9 mouse cellular contexts compared by ENCODE assay signal in genomic region chr5:28118531-28118925, GRCm38 (mm10). TPM values are rescaled to one million over a fixed set of nuclear protein-coding genes. Genes with fewer than 3 reads are reported as not detected.
A peak's percentile ranks its signal among the peaks of the same experiment; 100 is the strongest.
DNase-seq lines count a peak whose midpoint lies in the region; ATAC-seq lines count a peak whose summit lies in the region.
"Had no signal": no experiment of that assay in that cellular context is flagged by ENCODE, and none has a peak within 500 bp of the region (broad histone marks: within the 10 kb centered on the region; RNA-seq: fewer than 3 reads in every experiment).

No protein-coding gene starts in this region.

- no peak overlapping the region for H3K9ac ChIP-seq in heart, embryonic 15.5 days
- H3K9ac ChIP-seq in hindbrain, embryonic 16.5 days (ENCODE audit: low read depth, low read length), result no peak overlapping the region
- peak overlapping the region; percentile 37; the same call in 1 of the 2 replicates for H3K9ac ChIP-seq in midbrain, embryonic 15.5 days

- DNase-seq in heart, adult 9 months (ENCODE audit: low spot score in 2 of 2), result no peak
- DNase-seq in cerebellum, postnatal 36 days, result peak; percentile 35 to 49
- DNase-seq in adrenal gland, postnatal 14 days, result no peak
- DNase-seq in testis, postnatal 14 days (ENCODE audit: low spot score), result no peak
- no peak for DNase-seq in layer of hippocampus, adult 8-10 months (ENCODE audit: low spot score in 2 of 2)
- DNase-seq: spleen, adult 18-20 months had no signal

- peaks cover 75% of the 10 kb centered on the region for H3K27me3 ChIP-seq in heart, embryonic 15.5 days
- H3K27me3 ChIP-seq in hindbrain, embryonic 16.5 days (replicated peaks; ENCODE audit: control insufficient read depth, insufficient read depth, low read length), result peaks cover 35% of the 10 kb centered on the region
- H3K27me3 ChIP-seq in midbrain, embryonic 15.5 days (replicated peaks), result peaks cover 41% of the 10 kb centered on the region

- no peaks in the 10 kb centered on the region for H3K36me3 ChIP-seq in heart, embryonic 15.5 days
- no peaks in the 10 kb centered on the region for H3K36me3 ChIP-seq in hindbrain, embryonic 16.5 days (ENCODE audit: control insufficient read depth, insufficient read depth, low read length)
- no peaks in the 10 kb centered on the region for H3K36me3 ChIP-seq in midbrain, embryonic 15.5 days (replicated peaks)

- H3K4me3 ChIP-seq in heart, embryonic 15.5 days, result peak overlapping the region; percentile 38
- H3K4me3 ChIP-seq in hindbrain, embryonic 16.5 days (ENCODE audit: low read length), result peak overlapping the region; percentile 28
- H3K4me3 ChIP-seq in midbrain, embryonic 15.5 days, result peak overlapping the region; percentile 34

- no peak for ATAC-seq in heart, embryonic 15.5 days (replicated peaks; ENCODE audit: insufficient number of reproducible peaks, insufficient read depth, low FRiP score, low read depth)
- ATAC-seq in hindbrain, embryonic 16.5 days, result no peak
- no peak for ATAC-seq in midbrain, embryonic 15.5 days (replicated peaks)

- H3K9me3 ChIP-seq in heart, embryonic 15.5 days (replicated peaks), result no peaks in the 10 kb centered on the region
- H3K9me3 ChIP-seq in hindbrain, embryonic 16.5 days (ENCODE audit: control insufficient read depth, low read length), result no peaks in the 10 kb centered on the region
- H3K9me3 ChIP-seq in midbrain, embryonic 15.5 days, result no peaks in the 10 kb centered on the region

- H3K4me1 ChIP-seq in heart, embryonic 15.5 days (replicated peaks), result peaks cover 13% of the 10 kb centered on the region
- peaks cover 7% of the 10 kb centered on the region for H3K4me1 ChIP-seq in hindbrain, embryonic 16.5 days (ENCODE audit: control insufficient read depth, insufficient read depth, low read depth, low read length)
- H3K4me1 ChIP-seq in midbrain, embryonic 15.5 days, result peaks cover 22% of the 10 kb centered on the region

- 1% methylated on average over 19 of the region's 19 CpGs for WGBS in heart, embryonic 15.5 days
- under 1% methylated on average over 19 of the region's 19 CpGs for WGBS in hindbrain, embryonic 16.5 days
- under 1% methylated on average over 19 of the region's 19 CpGs for WGBS in midbrain, embryonic 15.5 days

- no peak overlapping the region for H3K27ac ChIP-seq in heart, embryonic 15.5 days
- H3K27ac ChIP-seq in hindbrain, embryonic 16.5 days (ENCODE audit: low read depth, low read length), result no peak overlapping the region
- peak overlapping the region; percentile 45 for H3K27ac ChIP-seq in midbrain, embryonic 15.5 days

- peak overlapping the region; percentile 62 for H3K4me2 ChIP-seq in heart, embryonic 15.5 days
- peak overlapping the region; percentile 52 for H3K4me2 ChIP-seq in hindbrain, embryonic 16.5 days (ENCODE audit: low read length)
- peak overlapping the region; percentile 58 for H3K4me2 ChIP-seq in midbrain, embryonic 15.5 days

RNA-seq across cellular contexts. Expression of gene En2, which starts 47.0 kb away (rescaled TPM):
- polyA plus RNA-seq in heart, embryonic 15.5 days (2015; fragmentation: Nextera tagmentation; extraction: Ambion mirVana), result not detected in 2 replicates
- polyA plus RNA-seq in hindbrain, embryonic 16.5 days (2015; fragmentation: Nextera tagmentation; extraction: Ambion mirVana), result 0.40 and 0.55 TPM in 2 replicates
- polyA plus RNA-seq in midbrain, embryonic 15.5 days (2015; fragmentation: Nextera tagmentation; extraction: Ambion mirVana), result 0.93 and 1.5 TPM in 2 replicates
- 0.19 and 0.30 TPM in 2 replicates for total RNA-seq in adrenal gland, postnatal 14 days (2021)
- total RNA-seq in layer of hippocampus, adult 8-10 months (2022), result under 1 TPM; 0.27 to 0.57 (median 0.40) TPM

RNA-seq across cellular contexts. Expression of gene Insig1, which starts 47.4 kb away (rescaled TPM):
- 23.3 and 30.7 TPM in 2 replicates for polyA plus RNA-seq in heart, embryonic 15.5 days (2015; fragmentation: Nextera tagmentation; extraction: Ambion mirVana)
- polyA plus RNA-seq in hindbrain, embryonic 16.5 days (2015; fragmentation: Nextera tagmentation; extraction: Ambion mirVana), result 76.9 and 79.5 TPM in 2 replicates
- 79.3 and 84.0 TPM in 2 replicates for polyA plus RNA-seq in midbrain, embryonic 15.5 days (2015; fragmentation: Nextera tagmentation; extraction: Ambion mirVana)
- total RNA-seq in adrenal gland, postnatal 14 days (2021), result 46.2 and 66.1 TPM in 2 replicates
- 100 to 1,000 TPM in 1 of 4 experiments, 10 to 100 TPM in 3; 62.9 to 110 (median 82.5) TPM for total RNA-seq in layer of hippocampus, adult 8-10 months (2022)

Comparison
In these comparisons a context has a peak if more than half of its experiments do, and no peak if none do; other contexts are left out.
1. DNase-seq: peak in cerebellum, postnatal 36 days (2 of 2); none in heart, adult 9 months (0 of 2), adrenal gland, postnatal 14 days (single experiment), testis, postnatal 14 days (single experiment) and layer of hippocampus, adult 8-10 months (0 of 2).
2. Peak in every context shown above with its lines, with median percentiles within 50 percentile points of each other: H3K4me2 ChIP-seq and H3K4me3 ChIP-seq.